ENCODE assay signal across 21 mouse cellular contexts in genomic region chr11:119148829-119149228, GRCm38 (mm10).
A peak's percentile ranks its signal among the peaks of the same experiment; 100 is the strongest.
DNase-seq lines count a peak whose midpoint lies in the region; ATAC-seq and TF ChIP-seq lines count a peak whose summit lies in the region.
"Had no signal": no experiment of that assay in that cellular context is flagged by ENCODE, and none has a peak within 500 bp of the region (broad histone marks: within the 10 kb centered on the region; RNA-seq: fewer than 3 reads in every experiment).

No protein-coding gene starts in this region.

- peaks cover 44% of the 10 kb centered on the region for H3K4me1 ChIP-seq in hindbrain, embryonic 13.5 days (replicated peaks)
- H3K4me1 ChIP-seq in hindbrain, embryonic 16.5 days (ENCODE audit: control insufficient read depth, insufficient read depth, low read depth, low read length) = peaks cover 9% of the 10 kb centered on the region
- H3K4me1 ChIP-seq in CH12.LX (ENCODE audit: control insufficient read depth in 1 of 2, insufficient read depth in 2 of 2) = peaks cover 63 to 95% of the 10 kb centered on the region in 2 experiments
- H3K4me1 ChIP-seq in kidney, embryonic 16.5 days (ENCODE audit: insufficient read depth, low read length) = peaks cover 20% of the 10 kb centered on the region

- no peak for DNase-seq in CH12.LX (ENCODE audit: extremely low read depth)
- no peak for DNase-seq in heart, adult 18-20 months
- DNase-seq: adrenal gland, adult 2 months; adrenal gland, adult 8-10 months; adrenal gland, postnatal 10 days; adrenal gland, postnatal 14 days; adrenal gland, postnatal 25 days; adrenal gland, postnatal 36 days; B cell, adult 2 months; cerebellum, adult 11 months; cerebellum, adult 11-12 months; cerebellum, adult 18-20 months; cerebellum, adult 2 months had no signal

- H3K9me3 ChIP-seq in hindbrain, embryonic 13.5 days = no peaks in the 10 kb centered on the region
- no peaks in the 10 kb centered on the region for H3K9me3 ChIP-seq in hindbrain, embryonic 16.5 days (ENCODE audit: control insufficient read depth, low read length)
- H3K9me3 ChIP-seq in CH12.LX (replicated peaks; ENCODE audit: low read length) = no peaks in the 10 kb centered on the region
- no peaks in the 10 kb centered on the region for H3K9me3 ChIP-seq in kidney, embryonic 16.5 days (ENCODE audit: low read length)

- no peak overlapping the region for H3K27ac ChIP-seq in hindbrain, embryonic 13.5 days
- no peak overlapping the region for H3K27ac ChIP-seq in hindbrain, embryonic 16.5 days (ENCODE audit: low read depth, low read length)
- H3K27ac ChIP-seq in CH12.LX (ENCODE audit: insufficient read depth, low read depth) = no peak overlapping the region
- H3K27ac ChIP-seq in kidney, embryonic 16.5 days (ENCODE audit: low read length) = no peak overlapping the region

- peaks cover 67% of the 10 kb centered on the region for H3K36me3 ChIP-seq in hindbrain, embryonic 13.5 days
- peaks cover 12% of the 10 kb centered on the region for H3K36me3 ChIP-seq in hindbrain, embryonic 16.5 days (ENCODE audit: control insufficient read depth, insufficient read depth, low read length)
- H3K36me3 ChIP-seq in CH12.LX (replicated peaks in 1 of 2; ENCODE audit: control insufficient read depth in 1 of 2, insufficient read depth in 1 of 2, low read length in 1 of 2) = peaks cover 8% of the 10 kb centered on the region in 2 experiments
- H3K36me3 ChIP-seq in myocyte (ENCODE audit: control insufficient read depth, insufficient read depth) = no peaks in the 10 kb centered on the region
- H3K36me3 ChIP-seq in kidney, embryonic 16.5 days (ENCODE audit: insufficient read depth, low read length) = peaks cover 15% of the 10 kb centered on the region; the same call in 1 of the 2 replicates
- H3K36me3 ChIP-seq: G1E had no signal

- H3K4me3 ChIP-seq in hindbrain, embryonic 13.5 days = no peak overlapping the region
- no peak overlapping the region for H3K4me3 ChIP-seq in hindbrain, embryonic 16.5 days (ENCODE audit: low read length)
- H3K4me3 ChIP-seq in CH12.LX (replicated peaks in 1 of 3; ENCODE audit: low read depth in 2 of 3, low read length in 2 of 3, poor library complexity in 1 of 3) (no peak overlapping the region), myocyte (no peak overlapping the region)
- H3K4me3 ChIP-seq in kidney, embryonic 16.5 days (ENCODE audit: low read length) = no peak overlapping the region

- TF ChIP-seq CTCF in CH12.LX (conservative IDR thresholded peaks at IDR 0.05 in 1 of 2, IDR thresholded peaks at IDR 0.05 in 1 of 2; ENCODE audit: low read depth in 2 of 2, low read length in 2 of 2) = no peak

- H3K4me2 ChIP-seq in hindbrain, embryonic 13.5 days = no peak overlapping the region
- no peak overlapping the region for H3K4me2 ChIP-seq in hindbrain, embryonic 16.5 days (ENCODE audit: low read length)
- H3K4me2 ChIP-seq in CH12.LX (ENCODE audit: insufficient read depth, low read depth, poor library complexity, severe bottlenecking) = no peak overlapping the region
- no peak overlapping the region for H3K4me2 ChIP-seq in myocyte (ENCODE audit: low read depth)
- H3K4me2 ChIP-seq in kidney, embryonic 16.5 days (replicated peaks; ENCODE audit: low read depth, low read length) = no peak overlapping the region

- H3K27me3 ChIP-seq in hindbrain, embryonic 13.5 days = peaks cover 8% of the 10 kb centered on the region; the same call in 1 of the 2 replicates
- H3K27me3 ChIP-seq in hindbrain, embryonic 16.5 days (replicated peaks; ENCODE audit: control insufficient read depth, insufficient read depth, low read length) = no peaks in the 10 kb centered on the region
- H3K27me3 ChIP-seq in CH12.LX (replicated peaks) (peaks cover 12% of the 10 kb centered on the region), myocyte (ENCODE audit: control insufficient read depth, insufficient read depth, insufficient read length) (no peaks in the 10 kb centered on the region)
- no peaks in the 10 kb centered on the region for H3K27me3 ChIP-seq in kidney, embryonic 16.5 days (ENCODE audit: insufficient read depth, low read length)
- H3K27me3 ChIP-seq: Patski had no signal

- dilution Hi-C loops in CH12.LX (cut with MboI; ENCODE audit: extremely low pct_ligation_motif_present, extremely low pct_unique_long_range_greater_than_20kb, low sequenced_read_pairs) = no loop called here

- 93% methylated on average over 11 of the region's 13 CpGs for WGBS in hindbrain, embryonic 13.5 days
- WGBS in hindbrain, embryonic 16.5 days = 93% methylated on average over 13 of the region's 13 CpGs
- 83% methylated on average over 12 of the region's 13 CpGs for WGBS in kidney, embryonic 16.5 days

- H3K79me2 ChIP-seq in CH12.LX (replicated peaks; ENCODE audit: control insufficient read depth, extremely low read depth, insufficient read depth, poor library complexity, severe bottlenecking) (no peaks in the 10 kb centered on the region), myocyte (ENCODE audit: control insufficient read depth, insufficient read depth) (no peaks in the 10 kb centered on the region)

- TF ChIP-seq POLR2A in CH12.LX (IDR thresholded peaks at IDR 0.05; ENCODE audit: low read depth, low read length) (no peak), myocyte (IDR thresholded peaks at IDR 0.05; ENCODE audit: insufficient read length, low read depth) (no peak)

- no peak for TF ChIP-seq RAD21 in CH12.LX (IDR thresholded peaks at IDR 0.05; ENCODE audit: low read depth, low read length)

- peak overlapping the region; percentile 19; the same call in 1 of the 2 replicates for H3K9ac ChIP-seq in hindbrain, embryonic 13.5 days
- no peak overlapping the region for H3K9ac ChIP-seq in hindbrain, embryonic 16.5 days (ENCODE audit: low read depth, low read length)
- H3K9ac ChIP-seq in CH12.LX (ENCODE audit: insufficient read depth, low read depth) = no peak overlapping the region
- H3K9ac ChIP-seq in kidney, embryonic 16.5 days (replicated peaks; ENCODE audit: low read length) = no peak overlapping the region

- in situ Hi-C loops in CH12.LX (cut with MboI; ENCODE audit: low pct_ligation_motif_present, low pct_unique_long_range_greater_than_20kb, low sequenced_read_pairs) = no loop called here

- peak; percentile 64 for TF ChIP-seq EP300 in CH12.LX (IDR thresholded peaks at IDR 0.05; ENCODE audit: low read length)

- no peak for ATAC-seq in hindbrain, embryonic 13.5 days (ENCODE audit: low FRiP score)
- ATAC-seq in hindbrain, embryonic 16.5 days = no peak
- ATAC-seq in kidney, embryonic 16.5 days (ENCODE audit: low FRiP score, low TSS enrichment) = no peak
- ATAC-seq: activated CD4-positive, CD25-positive, alpha-beta regulatory T cell, adult 4 months; CD4-positive, CD25-positive, alpha-beta regulatory T cell, adult 4 months; Patski had no signal

- no peak overlapping the region for H3ac ChIP-seq in myocyte (ENCODE audit: control insufficient read depth, insufficient read length)

TF ChIP-seq in CH12.LX, 34 proteins besides CTCF, POLR2A, EP300 and RAD21:
- no peak for TF ChIP-seq CHD1 (IDR thresholded peaks at IDR 0.05; ENCODE audit: low read depth, low read length)
- peak; percentile 87 for TF ChIP-seq ETS1 (conservative IDR thresholded peaks at IDR 0.05; ENCODE audit: low read depth, low read length)
- peak; percentile 65; the same call in 1 of the 2 replicates for TF ChIP-seq IRF4 (IDR thresholded peaks at IDR 0.05; ENCODE audit: low read depth, low read length)
- TF ChIP-seq MEF2A (IDR thresholded peaks at IDR 0.05; ENCODE audit: borderline replicate concordance, low read depth, low read length) = no peak; the same call in 1 of the 2 replicates
- TF ChIP-seq SIN3A (IDR thresholded peaks at IDR 0.05; ENCODE audit: low read length) = no peak
- peak; percentile 79 for TF ChIP-seq JUN (IDR thresholded peaks at IDR 0.05; ENCODE audit: insufficient read depth, low read depth, low read length)
- 0 out of 2 replicates have a peak, but pooled peaks have one; percentile 24 for TF ChIP-seq UBTF (IDR thresholded peaks at IDR 0.05; ENCODE audit: low read depth, low read length)
- TF ChIP-seq TCF12 (IDR thresholded peaks at IDR 0.05; ENCODE audit: low read depth, low read length) = peak; percentile 89

TF ChIP-seq in myocyte, 11 proteins besides CTCF, POLR2A, EP300 and RAD21:
- TF ChIP-seq MYOD1 (IDR thresholded peaks at IDR 0.05; ENCODE audit: control insufficient read depth in 1 of 3, insufficient read length in 2 of 3, low read depth in 2 of 3) (peak in 2 of 3 experiments; percentile 17 to 30), E2F4 (IDR thresholded peaks at IDR 0.05; ENCODE audit: insufficient read depth) (no peak), POLR2AphosphoS2 (IDR thresholded peaks at IDR 0.05; ENCODE audit: insufficient read length, low read depth) (no peak), USF1 (IDR thresholded peaks at IDR 0.05; ENCODE audit: low read depth) (no peak), SRF (IDR thresholded peaks at IDR 0.05; ENCODE audit: control insufficient read depth, insufficient read length, low read depth) (no peak), TCF3 (IDR thresholded peaks at IDR 0.05; ENCODE audit: insufficient read length, low read depth) (no peak), REST (IDR thresholded peaks at IDR 0.05; ENCODE audit: insufficient read depth, insufficient read length) (no peak), MYOG (IDR thresholded peaks at IDR 0.05; ENCODE audit: control insufficient read depth in 1 of 3, insufficient read depth in 1 of 3, insufficient read length in 2 of 3, low read depth in 2 of 3) (peak in 2 of 3 experiments; percentile 42 to 52), TCF12 (IDR thresholded peaks at IDR 0.05; ENCODE audit: insufficient read depth, poor library complexity, severe bottlenecking) (no peak)
TF ChIP-seq in myocyte: peak in this region for 2.
